Mouse (Mus musculus): ENCODE measurements around the gene 1700001J03Rik.
"Not testable (repeated sequence)": the region's sequence is repeated elsewhere in the genome, so short reads cannot be mapped to it uniquely, and the experiment has no call there.

The 1700001J03Rik gene

GRCm38 (mm10) chr5:146188144-146188543 is 3.0 kb upstream of the 1700001J03Rik start:
- no peak for DNase-seq (ENCODE audit: low read depth, low spot score)

- peak; percentile 5 for DNase-seq (ENCODE audit: low read depth, low spot score)
These were observed 2.3 kb upstream of the 1700001J03Rik start for GRCm38 (mm10) chr5:146187441-146187840.

- DNase-seq (ENCODE audit: low read depth, low spot score), result not testable (repeated sequence)
These were observed 12.4 kb downstream of the 1700001J03Rik start for GRCm38 (mm10) chr5:146172744-146173143.

- DNase-seq (ENCODE audit: low read depth, low spot score), result not testable (repeated sequence)
These were observed 14.5 kb downstream of the 1700001J03Rik start, which contains the start of gene Gm6309 for GRCm38 (mm10) chr5:146170621-146171020. Gene Gm6309 (minus strand): TSS chr5:146170721.

- DNase-seq (ENCODE audit: low read depth, low spot score), result not testable (repeated sequence)
These were observed 24.7 kb downstream of the 1700001J03Rik start, which contains the start of gene Gm5565 for GRCm38 (mm10) chr5:146160439-146160838. Gene Gm5565 (minus strand): TSS chr5:146160539.

GRCm38 (mm10) chr5:146158326-146158725 is 26.8 kb downstream of the 1700001J03Rik start:
- DNase-seq (ENCODE audit: low read depth, low spot score), result not testable (repeated sequence)

- no peak for DNase-seq (ENCODE audit: low read depth, low spot score)
These were observed 34.6 kb downstream of the 1700001J03Rik start for GRCm38 (mm10) chr5:146150454-146150853.

- DNase-seq (ENCODE audit: low read depth, low spot score), result no peak
These were observed 37.2 kb downstream of the 1700001J03Rik start for GRCm38 (mm10) chr5:146147903-146148302.

Measured in telencephalon, adult 2 months (tissue).